Mouse (Mus musculus): ENCODE data around the gene Lsm11. TPM values are rescaled to one million over a fixed set of nuclear protein-coding genes. Genes with fewer than 3 reads are reported as not detected.

Lsm11 gene
- polyA plus RNA-seq, 1 experiment, result 2.6 TPM

GRCm38 (mm10) chr11:45906109-45906786 lies 38.5 kb downstream of the Lsm11 start:
- H3K27ac ChIP-seq (ENCODE audit: control insufficient read depth, insufficient read depth, low read depth, low read length, poor library complexity), result no peak overlapping the region
- H3K4me3 ChIP-seq (replicated peaks; ENCODE audit: control insufficient read depth, low read depth, low read length), result no peak overlapping the region
- WGBS, result 71% methylated on average over 8 of the region's 8 CpGs
- H3K4me1 ChIP-seq (ENCODE audit: control insufficient read depth, insufficient read depth, low read length), result no peaks in the 10 kb centered on the region
- TF ChIP-seq CTCF (IDR thresholded peaks at IDR 0.05; ENCODE audit: control insufficient read depth, insufficient read depth, low read length) (no peak), POLR2A (IDR thresholded peaks at IDR 0.05; ENCODE audit: borderline replicate concordance, control insufficient read depth, low read depth, low read length) (no peak)

DNA sequence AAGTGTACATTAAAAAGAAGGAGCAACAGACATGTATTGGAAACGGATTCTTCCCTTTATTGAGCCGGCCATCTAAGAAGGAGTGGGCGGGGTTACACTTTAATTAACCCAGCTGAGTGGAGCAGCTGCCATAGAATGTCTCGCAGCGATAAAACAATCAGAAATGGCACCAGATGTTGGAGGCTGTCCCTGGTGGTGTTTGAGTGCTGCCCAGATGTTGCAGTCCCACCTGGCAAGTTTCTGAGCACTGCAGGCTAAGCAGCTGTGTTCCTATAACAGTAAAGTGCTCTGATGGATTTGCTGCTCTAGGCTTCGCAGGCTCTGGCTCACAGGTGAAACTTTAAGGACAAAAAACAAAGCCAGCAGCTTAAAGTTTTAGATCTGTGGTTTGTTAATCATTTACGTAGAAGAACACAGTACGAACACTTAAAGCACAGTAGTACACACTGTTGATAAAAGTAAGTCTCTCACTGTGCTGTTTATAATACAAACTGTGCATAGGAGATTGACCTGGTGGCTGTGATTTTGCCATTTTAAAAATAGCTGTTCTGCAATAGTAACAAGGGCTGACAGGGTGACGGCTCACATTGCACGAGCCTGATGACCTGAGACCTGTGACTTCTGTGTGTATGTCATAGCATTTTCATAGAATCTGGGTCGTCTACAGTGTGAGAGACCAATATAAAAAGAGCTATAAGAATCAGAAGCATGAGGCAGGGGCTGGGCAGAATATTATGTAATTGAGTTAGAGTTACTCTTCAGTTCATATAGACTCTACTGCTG lies 44.3 kb downstream of the Lsm11 start:
- H3K27ac ChIP-seq (ENCODE audit: control insufficient read depth, insufficient read depth, low read depth, low read length, poor library complexity), result no peak overlapping the region
- no peak overlapping the region for H3K4me3 ChIP-seq (replicated peaks; ENCODE audit: control insufficient read depth, low read depth, low read length)
- 88% methylated on average over 11 of the region's 11 CpGs for WGBS
- no peak for TF ChIP-seq POLR2A (IDR thresholded peaks at IDR 0.05; ENCODE audit: borderline replicate concordance, control insufficient read depth, low read depth, low read length)
- TF ChIP-seq CTCF (IDR thresholded peaks at IDR 0.05; ENCODE audit: control insufficient read depth, insufficient read depth, low read length), result no peak
- H3K4me1 ChIP-seq (ENCODE audit: control insufficient read depth, insufficient read depth, low read length), result no peaks in the 10 kb centered on the region

DNA sequence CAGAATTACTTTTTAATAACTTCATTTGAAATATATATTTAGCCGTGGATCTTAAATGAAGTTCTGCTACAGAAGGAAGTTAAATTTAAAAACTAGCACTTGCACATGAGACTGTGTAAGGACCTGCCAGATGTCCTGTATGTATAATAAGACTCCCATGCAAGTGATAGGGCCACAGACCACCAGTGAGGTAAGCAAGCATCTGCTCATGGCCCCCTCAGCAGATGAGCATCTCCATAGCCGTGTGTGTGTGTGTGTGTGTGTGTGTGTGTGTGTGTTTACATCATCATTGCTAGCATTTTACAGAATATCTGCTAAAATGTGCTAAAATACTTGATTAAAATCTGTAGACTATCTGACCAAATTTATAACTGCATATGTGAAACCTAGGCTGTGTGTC lies 47.3 kb downstream of the Lsm11 start:
- TF ChIP-seq POLR2A (IDR thresholded peaks at IDR 0.05; ENCODE audit: borderline replicate concordance, control insufficient read depth, low read depth, low read length), result no peak
- no peak for TF ChIP-seq CTCF (IDR thresholded peaks at IDR 0.05; ENCODE audit: control insufficient read depth, insufficient read depth, low read length)
- 86% methylated on average over 2 of the region's 2 CpGs for WGBS
- Histone ChIP-seq H3K4me1 (ENCODE audit: control insufficient read depth, insufficient read depth, low read length) (no peaks in the 10 kb centered on the region), H3K4me3 (replicated peaks; ENCODE audit: control insufficient read depth, low read depth, low read length) (no peak overlapping the region), H3K27ac (ENCODE audit: control insufficient read depth, insufficient read depth, low read depth, low read length, poor library complexity) (no peak overlapping the region)

- no peak for TF ChIP-seq POLR2A (IDR thresholded peaks at IDR 0.05; ENCODE audit: borderline replicate concordance, control insufficient read depth, low read depth, low read length)
- TF ChIP-seq CTCF (IDR thresholded peaks at IDR 0.05; ENCODE audit: control insufficient read depth, insufficient read depth, low read length), result no peak
- H3K27ac ChIP-seq (ENCODE audit: control insufficient read depth, insufficient read depth, low read depth, low read length, poor library complexity), result no peak overlapping the region
- H3K4me3 ChIP-seq (replicated peaks; ENCODE audit: control insufficient read depth, low read depth, low read length), result no peak overlapping the region
- 92% methylated on average over 5 of the region's 5 CpGs for WGBS
- peaks cover 4% of the 10 kb centered on the region for H3K4me1 ChIP-seq (ENCODE audit: control insufficient read depth, insufficient read depth, low read length)
Measured at GRCm38 (mm10) chr11:45892861-45893360, 51.8 kb downstream of the Lsm11 start.

DNA sequence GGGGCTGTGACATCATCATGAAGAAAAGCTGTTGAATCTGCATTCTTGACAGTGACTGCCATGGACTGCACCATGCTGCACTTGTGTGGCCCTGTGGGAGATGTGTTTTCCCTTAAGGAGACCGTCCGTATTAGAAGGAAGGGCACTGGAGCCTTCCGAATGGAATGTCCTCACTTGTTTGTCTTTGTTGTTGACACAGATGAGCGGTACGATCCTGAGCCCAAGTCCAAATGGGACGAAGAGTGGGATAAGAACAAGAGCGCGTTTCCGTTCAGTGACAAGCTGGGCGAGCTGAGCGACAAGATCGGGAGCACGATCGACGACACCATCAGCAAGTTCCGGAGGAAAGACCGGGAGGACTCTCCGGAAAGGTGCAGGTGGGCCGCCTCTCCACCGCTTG lies 54.3 kb downstream of the Lsm11 start:
- Histone ChIP-seq H3K4me1 (ENCODE audit: control insufficient read depth, insufficient read depth, low read length) (peaks cover 4% of the 10 kb centered on the region), H3K4me3 (replicated peaks; ENCODE audit: control insufficient read depth, low read depth, low read length) (no peak overlapping the region), H3K27ac (ENCODE audit: control insufficient read depth, insufficient read depth, low read depth, low read length, poor library complexity) (no peak overlapping the region)
- WGBS, result 92% methylated on average over 20 of the region's 20 CpGs
- TF ChIP-seq POLR2A (IDR thresholded peaks at IDR 0.05; ENCODE audit: borderline replicate concordance, control insufficient read depth, low read depth, low read length), result no peak
- no peak for TF ChIP-seq CTCF (IDR thresholded peaks at IDR 0.05; ENCODE audit: control insufficient read depth, insufficient read depth, low read length)

GRCm38 (mm10) chr11:45889981-45890380 lies 54.8 kb downstream of the Lsm11 start:
- WGBS, result 60% methylated on average over 3 of the region's 3 CpGs
- Histone ChIP-seq H3K4me1 (ENCODE audit: control insufficient read depth, insufficient read depth, low read length) (peaks cover 4% of the 10 kb centered on the region), H3K27ac (ENCODE audit: control insufficient read depth, insufficient read depth, low read depth, low read length, poor library complexity) (peak overlapping the region; percentile 50; the same call in 1 of the 2 replicates), H3K4me3 (replicated peaks; ENCODE audit: control insufficient read depth, low read depth, low read length) (no peak overlapping the region)
- TF ChIP-seq CTCF (IDR thresholded peaks at IDR 0.05; ENCODE audit: control insufficient read depth, insufficient read depth, low read length) (no peak), POLR2A (IDR thresholded peaks at IDR 0.05; ENCODE audit: borderline replicate concordance, control insufficient read depth, low read depth, low read length) (no peak)

- WGBS, result 65% methylated on average over 9 of the region's 9 CpGs
- peaks cover 4% of the 10 kb centered on the region for H3K4me1 ChIP-seq (ENCODE audit: control insufficient read depth, insufficient read depth, low read length)
- H3K27ac ChIP-seq (ENCODE audit: control insufficient read depth, insufficient read depth, low read depth, low read length, poor library complexity), result peak overlapping the region; percentile 64
- H3K4me3 ChIP-seq (replicated peaks; ENCODE audit: control insufficient read depth, low read depth, low read length), result no peak overlapping the region
- TF ChIP-seq CTCF (IDR thresholded peaks at IDR 0.05; ENCODE audit: control insufficient read depth, insufficient read depth, low read length), result no peak
- no peak for TF ChIP-seq POLR2A (IDR thresholded peaks at IDR 0.05; ENCODE audit: borderline replicate concordance, control insufficient read depth, low read depth, low read length)
Measured at GRCm38 (mm10) chr11:45888471-45889030, 56.2 kb downstream of the Lsm11 start.

GRCm38 (mm10) chr11:45886596-45886995 lies 58.1 kb downstream of the Lsm11 start:
- TF ChIP-seq CTCF (IDR thresholded peaks at IDR 0.05; ENCODE audit: control insufficient read depth, insufficient read depth, low read length) (no peak), POLR2A (IDR thresholded peaks at IDR 0.05; ENCODE audit: borderline replicate concordance, control insufficient read depth, low read depth, low read length) (no peak)
- Histone ChIP-seq H3K4me3 (replicated peaks; ENCODE audit: control insufficient read depth, low read depth, low read length) (no peak overlapping the region), H3K27ac (ENCODE audit: control insufficient read depth, insufficient read depth, low read depth, low read length, poor library complexity) (no peak overlapping the region), H3K4me1 (ENCODE audit: control insufficient read depth, insufficient read depth, low read length) (peaks cover 4% of the 10 kb centered on the region)
- WGBS, result 95% methylated on average over 5 of the region's 5 CpGs

All from bone marrow, adult 2 months (tissue).